Mouse (Mus musculus) small intestine, adult 2 months (tissue): ENCODE results near the gene Dennd1b.
A peak's percentile ranks its signal among the peaks of the same experiment; 100 is the strongest.

Experiments
- CTCF ChIP-seq: fragments of 200-500 bp; IDR thresholded peaks from 2 replicates; pipeline ENCODE4 v1.5.1; 2012; ENCODE audit warnings: low read depth, mild to moderate bottlenecking, control low read depth, inconsistent platforms, low read length, moderate library complexity, mixed read lengths; ENCODE audit not compliant: insufficient replicate concordance, insufficient read length; ENCODE audit errors: extremely low read depth
- POLR2A ChIP-seq: fragments of 200-500 bp; IDR thresholded peaks from 2 replicates; pipeline ENCODE4 v1.6.1; 2012; ENCODE audit warnings: low read depth, mild to moderate bottlenecking, control low read depth, inconsistent platforms, low read length, moderate library complexity

DNA sequence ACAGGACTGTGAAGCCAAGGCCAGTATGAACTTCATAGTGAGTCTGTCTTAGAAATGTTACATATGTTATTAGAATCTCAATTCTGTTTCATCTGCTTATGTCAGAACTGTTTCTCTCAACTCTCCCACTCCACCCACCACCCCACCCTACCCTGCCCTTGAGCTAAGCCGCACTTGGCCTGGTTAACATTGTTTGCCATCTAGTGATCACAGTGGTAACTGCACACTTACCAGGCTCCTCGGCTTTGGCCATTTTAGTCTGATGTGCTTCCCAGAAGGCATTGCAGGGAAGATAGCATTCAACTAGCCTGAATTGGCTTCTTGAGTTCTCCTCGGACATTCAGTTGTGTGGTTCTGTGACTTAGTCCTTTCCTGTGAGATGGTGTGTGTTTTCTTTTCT lies 198.4 kb downstream of the Dennd1b start:
- TF ChIP-seq CTCF (0 out of 2 replicates have a peak, but pooled peaks have one; percentile 6), POLR2A (no peak)
